ENCODE assay signal across 9 mouse cellular contexts in the genomic region with DNA sequence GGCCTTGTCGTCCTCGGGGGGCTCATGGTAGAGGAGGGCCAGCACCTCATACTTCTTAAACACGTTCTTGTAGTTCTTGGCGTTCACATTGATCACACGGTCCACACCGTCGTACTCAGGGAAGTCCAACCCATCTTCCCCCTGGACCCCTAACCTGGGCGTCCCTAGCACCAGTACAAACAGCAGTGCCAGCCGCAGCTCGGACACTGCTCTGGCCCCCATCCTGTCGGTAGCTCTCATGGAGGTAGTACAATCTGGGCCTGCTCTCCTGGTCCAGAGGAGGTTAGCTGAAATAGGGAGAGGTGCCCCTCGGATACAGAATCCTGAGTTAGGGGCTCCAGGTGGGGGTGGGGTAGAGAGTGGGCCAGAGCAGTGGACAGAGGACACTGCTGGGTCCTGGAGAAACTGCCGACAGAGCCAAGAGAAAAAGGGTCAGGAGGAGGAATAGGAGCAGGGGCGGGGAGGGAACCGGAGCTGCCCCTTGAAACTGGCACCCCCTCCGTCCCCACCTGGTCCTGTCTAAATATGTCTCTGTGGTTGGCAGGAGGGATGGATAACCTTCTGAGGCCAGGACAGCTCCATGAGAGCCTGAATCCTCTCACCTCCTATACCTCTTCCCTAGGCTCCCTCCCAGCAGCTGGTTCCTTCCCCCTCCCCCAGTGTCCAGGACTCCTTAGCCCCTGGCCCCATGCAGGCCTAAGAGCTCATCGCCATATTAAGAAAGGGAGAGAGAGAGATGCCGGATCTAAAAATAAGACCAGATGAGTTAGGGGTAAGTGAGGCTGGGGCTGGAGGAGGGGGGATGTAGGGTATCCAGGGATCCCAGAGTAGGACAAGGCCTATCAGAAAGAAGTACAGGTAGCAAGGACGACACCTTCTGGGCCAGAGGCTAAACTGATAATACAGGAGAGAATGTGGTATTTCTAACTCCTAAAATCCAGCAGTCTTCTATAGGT. TPM values are rescaled to one million over a fixed set of nuclear protein-coding genes. Genes with fewer than 3 reads are reported as not detected.
A peak's percentile ranks its signal among the peaks of the same experiment; 100 is the strongest.
DNase-seq lines count a peak whose midpoint lies in the region; ATAC-seq and TF ChIP-seq lines count a peak whose summit lies in the region.
"Had no signal": no experiment of that assay in that cellular context is flagged by ENCODE, and none has a peak within 500 bp of the region (broad histone marks: within the 10 kb centered on the region; RNA-seq: fewer than 3 reads in every experiment).

A gene (minus strand): TSS at position 418 of the 956 bp plus-strand sequence.

- no peak for ATAC-seq in kidney, postnatal 0 days (replicated peaks; ENCODE audit: low FRiP score, low read depth)
- ATAC-seq in embryonic facial prominence, embryonic 15.5 days (ENCODE audit: insufficient number of reproducible peaks, low FRiP score, low TSS enrichment, low read depth): no peak
- ATAC-seq in heart, embryonic 14.5 days (ENCODE audit: insufficient number of reproducible peaks, insufficient read depth, low FRiP score, low read depth): 0 out of 2 replicates have a peak, but pooled peaks have one; percentile 9
- no peak for ATAC-seq in midbrain, embryonic 12.5 days (ENCODE audit: low FRiP score, low read depth)

- H3K9me3 ChIP-seq in kidney, postnatal 0 days (replicated peaks; ENCODE audit: low read length): no peaks in the 10 kb centered on the region
- no peaks in the 10 kb centered on the region for H3K9me3 ChIP-seq in embryonic facial prominence, embryonic 15.5 days (replicated peaks)
- no peaks in the 10 kb centered on the region for H3K9me3 ChIP-seq in heart, embryonic 14.5 days (ENCODE audit: control insufficient read depth, low read length)
- no peaks in the 10 kb centered on the region for H3K9me3 ChIP-seq in midbrain, embryonic 12.5 days
- H3K9me3 ChIP-seq: liver, embryonic 13.5 days had no signal

- 72% methylated on average over 19 of the region's 19 CpGs for WGBS in kidney, postnatal 0 days
- 74% methylated on average over 19 of the region's 19 CpGs for WGBS in embryonic facial prominence, embryonic 15.5 days
- 53% methylated on average over 19 of the region's 19 CpGs for WGBS in heart, embryonic 14.5 days
- WGBS in midbrain, embryonic 12.5 days: 78% methylated on average over 17 of the region's 19 CpGs

- peaks cover 32% of the 10 kb centered on the region for H3K4me1 ChIP-seq in kidney, postnatal 0 days (replicated peaks; ENCODE audit: insufficient read depth, low read length)
- H3K4me1 ChIP-seq in embryonic facial prominence, embryonic 15.5 days: peaks cover 44% of the 10 kb centered on the region
- peaks cover 58 to 74% of the 10 kb centered on the region in 2 experiments for H3K4me1 ChIP-seq in heart, embryonic 14.5 days (ENCODE audit: control insufficient read depth in 2 of 2, insufficient read depth in 2 of 2, low read length in 2 of 2)
- H3K4me1 ChIP-seq in midbrain, embryonic 12.5 days: peaks cover 52% of the 10 kb centered on the region

- H3K4me3 ChIP-seq in kidney, postnatal 0 days (replicated peaks; ENCODE audit: low read depth, low read length): no peak within 1 kb of the TSS
- no peak within 1 kb of the TSS for H3K4me3 ChIP-seq in embryonic facial prominence, embryonic 15.5 days (replicated peaks)
- H3K4me3 ChIP-seq in heart, embryonic 14.5 days (ENCODE audit: control insufficient read depth in 1 of 2, insufficient read depth in 1 of 2, low read depth in 1 of 2, low read length in 2 of 2): peak within 1 kb of the TSS; percentile 9 to 14
- H3K4me3 ChIP-seq in midbrain, embryonic 12.5 days: no peak within 1 kb of the TSS
- H3K4me3 ChIP-seq: liver, embryonic 13.5 days had no signal

- H3K27ac ChIP-seq in kidney, postnatal 0 days: peak within 1 kb of the TSS; percentile 60
- H3K27ac ChIP-seq in embryonic facial prominence, embryonic 15.5 days (replicated peaks): peak within 1 kb of the TSS; percentile 83
- H3K27ac ChIP-seq in heart, embryonic 14.5 days (replicated peaks in 1 of 2; ENCODE audit: control insufficient read depth in 1 of 2, insufficient read depth in 1 of 2, low read depth in 2 of 2, low read length in 2 of 2): peak within 1 kb of the TSS; percentile 90 to 97
- H3K27ac ChIP-seq in midbrain, embryonic 12.5 days (replicated peaks): peak within 1 kb of the TSS; percentile 1; the same call in 1 of the 2 replicates

- no peak for TF ChIP-seq CTCF in kidney, postnatal 0 days (IDR thresholded peaks at IDR 0.05; ENCODE audit: low read depth)

- H3K4me2 ChIP-seq in kidney, postnatal 0 days (ENCODE audit: low read length): no peak within 1 kb of the TSS
- H3K4me2 ChIP-seq in embryonic facial prominence, embryonic 15.5 days (replicated peaks): no peak within 1 kb of the TSS
- H3K4me2 ChIP-seq in heart, embryonic 14.5 days (ENCODE audit: low read length): peak within 1 kb of the TSS; percentile 52
- no peak within 1 kb of the TSS for H3K4me2 ChIP-seq in midbrain, embryonic 12.5 days (replicated peaks)
- H3K4me2 ChIP-seq: liver, embryonic 13.5 days had no signal

- H3K36me3 ChIP-seq in kidney, postnatal 0 days (ENCODE audit: insufficient read depth, low read length): no peaks in the 10 kb centered on the region
- no peaks in the 10 kb centered on the region for H3K36me3 ChIP-seq in embryonic facial prominence, embryonic 15.5 days
- H3K36me3 ChIP-seq in heart, embryonic 14.5 days (ENCODE audit: control insufficient read depth, insufficient read depth, low read length): no peaks in the 10 kb centered on the region
- H3K36me3 ChIP-seq in midbrain, embryonic 12.5 days: no peaks in the 10 kb centered on the region
- H3K36me3 ChIP-seq: liver, embryonic 13.5 days had no signal

- no peak for DNase-seq in kidney, postnatal 0 days (ENCODE audit: low spot score)
- DNase-seq in kidney, adult 18-20 months: no peak
- no peak for DNase-seq in embryo, embryonic 9.5 days (ENCODE audit: extremely low spot score)
- no peak for DNase-seq in urinary bladder, postnatal 36 days (ENCODE audit: low spot score in 2 of 2)
- DNase-seq in urinary bladder, adult 18-20 months (ENCODE audit: low spot score in 2 of 2): no peak
- DNase-seq: liver, embryonic 13.5 days had no signal

- no peaks in the 10 kb centered on the region for H3K27me3 ChIP-seq in kidney, postnatal 0 days (ENCODE audit: insufficient read depth, low read length)
- H3K27me3 ChIP-seq in embryonic facial prominence, embryonic 15.5 days: no peaks in the 10 kb centered on the region
- H3K27me3 ChIP-seq in heart, embryonic 14.5 days (ENCODE audit: control insufficient read depth, insufficient read depth, low read length): no peaks in the 10 kb centered on the region
- 0 out of 2 replicates have a peak, but pooled peaks cover 5% of the 10 kb centered on the region for H3K27me3 ChIP-seq in midbrain, embryonic 12.5 days
- H3K27me3 ChIP-seq: liver, embryonic 13.5 days had no signal

- no peak within 1 kb of the TSS for H3K9ac ChIP-seq in kidney, postnatal 0 days (ENCODE audit: low read depth, low read length)
- no peak within 1 kb of the TSS for H3K9ac ChIP-seq in embryonic facial prominence, embryonic 15.5 days
- peak within 1 kb of the TSS; percentile 65 for H3K9ac ChIP-seq in heart, embryonic 14.5 days (ENCODE audit: low read length)
- 0 out of 2 replicates have a peak within 1 kb of the TSS, but pooled peaks have one; percentile 1 for H3K9ac ChIP-seq in midbrain, embryonic 12.5 days (replicated peaks)
- H3K9ac ChIP-seq: liver, embryonic 13.5 days had no signal

RNA-seq across cellular contexts. Expression of the gene that starts here (rescaled TPM):
- polyA plus RNA-seq in kidney, postnatal 0 days (2015; fragmentation: Nextera tagmentation; extraction: Ambion mirVana): 2.4 and 3.1 TPM in 2 replicates
- 18.9 and 24.6 TPM in 2 replicates for polyA plus RNA-seq in embryonic facial prominence, embryonic 15.5 days (2015; fragmentation: Nextera tagmentation; extraction: Ambion mirVana)
- 138 and 148 TPM in 2 replicates for polyA plus RNA-seq in heart, embryonic 14.5 days (2014; fragmentation: Nextera tagmentation; extraction: Ambion mirVana)
- polyA plus RNA-seq in midbrain, embryonic 12.5 days (2016; fragmentation: Nextera tagmentation; extraction: Ambion mirVana): 1.9 and 2.1 TPM in 2 replicates

Comparison
In these comparisons a context has a peak if more than half of its experiments do, and no peak if none do; other contexts are left out.
1. H3K27ac ChIP-seq: peak in every context shown above with its lines; median percentile 94 in heart, embryonic 14.5 days; 83 in embryonic facial prominence, embryonic 15.5 days; 60 in kidney, postnatal 0 days; 1 in midbrain, embryonic 12.5 days.
2. H3K4me3 ChIP-seq: peak in heart, embryonic 14.5 days (2 of 2); none in kidney, postnatal 0 days (single experiment), embryonic facial prominence, embryonic 15.5 days (single experiment) and midbrain, embryonic 12.5 days (single experiment).
3. H3K9ac ChIP-seq: peak in heart, embryonic 14.5 days (single experiment) and midbrain, embryonic 12.5 days (single experiment); none in kidney, postnatal 0 days (single experiment) and embryonic facial prominence, embryonic 15.5 days (single experiment).